Mouse (Mus musculus): ENCODE data around the gene Cacng3.

The Cacng3 gene

DNA sequence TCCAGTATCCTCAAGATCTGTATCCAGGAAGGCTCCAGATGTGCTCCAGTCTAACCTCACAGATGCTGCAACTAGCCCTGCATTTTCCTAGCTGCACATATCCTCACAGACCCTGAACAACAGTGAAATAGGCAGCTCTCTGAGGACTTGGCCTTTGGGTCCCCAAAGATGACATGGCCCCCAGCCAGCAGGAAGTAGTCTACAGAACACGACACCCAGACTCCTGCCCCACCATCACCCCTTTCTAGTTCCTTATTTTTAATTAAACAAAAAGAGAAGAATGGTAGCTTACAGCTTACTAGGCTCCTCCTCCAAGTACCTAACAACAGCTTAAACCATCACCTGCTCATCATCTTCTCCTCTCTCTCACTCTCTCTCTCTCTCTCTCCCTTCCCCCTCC lies 143.4 kb downstream of the Cacng3 start:
- in situ Hi-C loops (cut with MboI, MseI), result no loop called here

- in situ Hi-C loops (cut with MboI, MseI), result no loop called here
Observed at GRCm38 (mm10) chr7:122817565-122817964, 147.3 kb downstream of the Cacng3 start.
